Mouse (Mus musculus): Measurements from ENCODE around the gene Pxdc1.
A peak's percentile ranks its signal among the peaks of the same experiment; 100 is the strongest.

Pxdc1 gene

DNA sequence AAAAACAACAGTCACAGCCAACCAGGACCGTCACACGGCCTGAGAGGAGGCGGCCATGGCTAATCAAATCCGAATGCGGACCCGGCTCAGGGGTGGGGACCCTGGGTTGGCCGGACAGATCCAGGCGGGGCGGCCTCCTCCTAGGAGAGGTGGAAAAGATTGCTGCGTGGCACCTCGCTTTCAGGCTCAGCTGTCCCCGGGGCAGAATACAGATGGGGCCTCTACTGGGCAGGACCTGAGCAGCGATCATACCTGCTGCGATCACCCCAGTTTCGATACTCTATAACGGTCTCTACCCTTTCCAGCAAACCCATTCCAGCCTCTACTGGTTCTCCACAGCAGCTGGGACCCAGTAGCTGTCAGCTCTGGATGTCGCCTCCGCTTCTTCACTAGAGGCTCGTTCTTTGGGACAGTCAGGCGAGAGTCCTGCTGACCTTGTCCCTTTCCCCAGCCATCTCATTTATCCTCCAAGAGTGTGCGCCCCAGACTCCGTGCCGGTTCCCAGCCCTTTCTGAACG, 1.8 kb downstream of the Pxdc1 start:
- peak; percentile 36 for DNase-seq (ENCODE audit: low read depth, low spot score)

DNA sequence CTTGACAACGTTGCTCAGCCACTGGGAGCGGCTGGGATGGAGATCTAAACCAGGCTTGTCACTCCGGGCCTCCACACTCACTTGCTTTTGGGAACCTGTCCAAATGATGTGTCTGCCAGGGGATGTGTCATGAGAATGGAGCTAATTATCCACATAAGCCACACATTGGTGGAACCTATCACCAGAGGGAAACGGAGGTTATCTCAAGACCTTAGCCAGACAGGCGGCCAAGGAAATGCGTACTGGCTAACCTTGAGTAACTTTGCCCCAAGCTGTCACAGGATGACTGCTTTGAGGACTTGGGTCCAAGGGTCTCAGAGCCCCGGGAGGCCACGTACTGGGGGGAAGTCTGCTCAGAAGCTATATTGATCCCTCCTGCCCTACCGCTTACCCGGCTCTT, 2.3 kb downstream of the Pxdc1 start:
- DNase-seq (ENCODE audit: low read depth, low spot score): no peak

DNA sequence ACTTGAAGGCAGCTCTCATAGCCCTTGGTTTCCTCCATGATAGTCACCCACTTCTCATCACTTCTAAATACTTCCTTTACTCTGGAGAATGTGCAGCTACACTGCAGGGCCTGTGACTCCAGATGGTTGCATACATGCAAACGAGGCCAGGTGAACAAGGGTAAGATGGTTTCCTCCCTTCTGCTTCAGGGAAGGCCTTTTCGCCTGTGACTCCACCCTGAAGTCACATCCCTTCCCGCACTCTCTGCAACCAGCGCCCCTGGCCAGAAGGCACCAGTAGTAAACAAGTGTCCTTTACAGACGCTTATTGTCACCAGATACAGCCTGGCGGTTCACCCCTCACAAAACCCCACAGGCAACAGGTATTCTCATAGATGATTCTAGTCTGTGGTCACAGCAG, 2.9 kb downstream of the Pxdc1 start:
- DNase-seq (ENCODE audit: low read depth, low spot score): no peak

DNA sequence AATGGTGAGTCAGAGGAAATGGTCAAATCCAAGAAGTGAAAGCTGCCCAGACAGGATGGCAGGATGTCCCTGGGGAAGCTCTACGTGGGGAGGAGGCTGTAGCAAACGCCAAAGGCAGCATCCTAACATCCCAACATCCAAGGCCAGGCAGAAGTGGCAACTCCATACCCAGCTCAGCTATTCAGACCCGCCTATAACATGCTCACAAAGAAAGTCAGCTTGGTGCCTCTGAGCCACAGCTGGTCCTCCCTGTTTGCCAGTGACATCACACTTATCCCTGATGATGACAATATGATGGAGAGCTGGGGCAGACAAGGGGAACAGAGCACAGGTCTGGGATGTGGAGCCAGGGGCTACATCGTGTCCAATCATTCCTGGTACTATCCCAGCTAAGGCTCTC, 5.5 kb downstream of the Pxdc1 start:
- DNase-seq (ENCODE audit: low read depth, low spot score): no peak

DNA sequence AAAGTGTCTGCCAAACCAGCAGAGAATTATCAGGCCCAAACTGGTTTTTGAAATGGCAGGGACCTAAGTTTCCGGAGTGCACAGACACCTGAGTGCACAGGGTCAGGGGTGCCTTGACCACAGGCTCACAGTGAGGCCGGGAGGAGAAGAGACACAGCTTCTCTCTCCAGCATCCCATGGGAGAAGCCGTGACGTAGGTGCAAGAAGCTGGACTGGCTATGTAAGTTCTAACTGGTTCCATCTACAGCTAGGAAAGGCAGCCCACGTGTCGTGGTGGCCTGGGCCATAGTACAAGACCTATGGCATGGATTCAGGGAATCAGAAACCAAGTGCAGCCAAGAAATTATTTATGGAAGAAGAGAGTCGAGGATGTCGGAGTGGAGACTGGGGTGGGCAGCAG, 6.1 kb downstream of the Pxdc1 start:
- DNase-seq (ENCODE audit: low read depth, low spot score): no peak

DNA sequence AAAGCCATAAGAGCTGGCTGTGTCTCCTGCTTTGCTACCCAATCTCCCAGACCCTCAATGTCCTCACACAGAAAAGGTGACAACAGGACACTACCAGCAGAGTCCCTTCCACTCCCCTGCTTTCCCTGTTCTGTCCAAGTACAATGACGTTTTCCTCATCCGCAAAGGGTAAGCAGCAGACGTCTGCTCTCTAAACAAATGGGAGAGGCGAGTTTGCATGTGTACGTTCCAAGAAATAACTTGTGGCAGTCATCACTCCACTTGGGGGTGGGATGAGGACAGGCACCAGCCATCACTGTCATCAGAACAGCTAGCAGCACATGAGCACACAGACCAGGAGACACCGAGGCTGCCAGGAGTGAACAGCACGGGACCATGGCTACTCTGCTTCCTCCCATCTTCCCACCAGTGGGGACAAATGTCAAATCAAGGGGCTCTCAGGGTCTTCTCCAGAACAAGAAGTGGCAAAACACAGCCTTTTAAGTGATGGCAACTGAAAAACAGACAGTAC, 7.0 kb downstream of the Pxdc1 start:
- no peak for DNase-seq (ENCODE audit: low read depth, low spot score)

DNA sequence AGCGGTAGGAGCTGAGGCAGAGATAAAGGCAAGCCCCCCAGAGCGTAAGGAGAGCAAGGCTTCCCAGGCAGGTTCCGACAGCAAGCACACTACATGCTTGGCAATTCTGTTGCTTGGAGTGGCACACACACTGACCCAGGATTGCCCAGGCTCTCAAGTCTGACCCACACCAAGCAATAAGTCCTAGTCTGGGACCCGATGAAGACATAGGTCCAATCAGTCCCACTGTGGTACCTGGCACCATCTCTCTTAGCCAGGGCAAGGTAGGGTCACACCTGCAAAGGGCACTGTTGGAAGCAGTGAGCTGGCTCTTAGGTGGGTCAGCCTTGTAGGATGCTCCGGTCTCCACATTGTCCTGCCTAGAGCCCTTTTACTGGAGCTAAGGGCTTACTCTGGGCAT, 7.8 kb downstream of the Pxdc1 start:
- no peak for DNase-seq (ENCODE audit: low read depth, low spot score)

DNA sequence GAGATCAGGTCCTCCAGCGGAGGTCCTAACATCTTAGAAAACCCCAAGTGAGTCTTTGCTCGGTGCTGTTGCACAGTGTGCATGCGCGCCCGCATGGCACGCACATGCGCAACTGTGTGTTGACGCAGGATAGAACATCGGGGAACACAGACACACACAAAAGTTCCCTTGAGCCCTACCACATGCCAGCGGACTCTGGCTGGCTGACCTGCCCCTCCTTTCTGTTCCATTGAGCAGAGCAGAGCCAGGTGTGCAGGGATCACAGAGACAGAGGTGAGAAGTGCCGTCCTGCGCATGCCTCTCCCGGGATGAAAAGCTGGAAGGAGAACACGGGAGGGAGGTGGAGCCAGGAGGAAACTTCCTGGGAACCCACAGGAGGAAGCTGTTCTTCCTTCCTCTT, 8.9 kb downstream of the Pxdc1 start:
- peak; percentile 56 for DNase-seq (ENCODE audit: low read depth, low spot score)

DNA sequence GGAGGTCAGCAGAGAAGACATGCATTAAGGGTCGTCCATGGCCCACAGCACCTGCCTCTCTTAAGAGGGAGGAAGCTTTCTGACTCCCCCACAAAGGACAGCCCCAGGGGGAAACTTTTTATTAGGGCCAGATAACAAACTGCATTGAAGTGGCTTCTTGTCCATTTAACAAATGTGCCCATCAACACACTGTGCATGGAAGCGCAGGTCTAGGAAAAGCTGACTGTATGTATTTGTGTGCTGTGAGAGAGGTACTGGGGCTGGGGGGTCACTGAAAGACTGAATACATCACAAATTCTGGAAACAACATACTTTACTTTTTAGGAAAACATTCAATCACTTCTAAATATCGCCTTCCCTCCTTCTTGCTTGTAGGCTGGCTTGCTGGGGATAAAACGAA, 9.4 kb downstream of the Pxdc1 start:
- no peak for DNase-seq (ENCODE audit: low read depth, low spot score)

DNA sequence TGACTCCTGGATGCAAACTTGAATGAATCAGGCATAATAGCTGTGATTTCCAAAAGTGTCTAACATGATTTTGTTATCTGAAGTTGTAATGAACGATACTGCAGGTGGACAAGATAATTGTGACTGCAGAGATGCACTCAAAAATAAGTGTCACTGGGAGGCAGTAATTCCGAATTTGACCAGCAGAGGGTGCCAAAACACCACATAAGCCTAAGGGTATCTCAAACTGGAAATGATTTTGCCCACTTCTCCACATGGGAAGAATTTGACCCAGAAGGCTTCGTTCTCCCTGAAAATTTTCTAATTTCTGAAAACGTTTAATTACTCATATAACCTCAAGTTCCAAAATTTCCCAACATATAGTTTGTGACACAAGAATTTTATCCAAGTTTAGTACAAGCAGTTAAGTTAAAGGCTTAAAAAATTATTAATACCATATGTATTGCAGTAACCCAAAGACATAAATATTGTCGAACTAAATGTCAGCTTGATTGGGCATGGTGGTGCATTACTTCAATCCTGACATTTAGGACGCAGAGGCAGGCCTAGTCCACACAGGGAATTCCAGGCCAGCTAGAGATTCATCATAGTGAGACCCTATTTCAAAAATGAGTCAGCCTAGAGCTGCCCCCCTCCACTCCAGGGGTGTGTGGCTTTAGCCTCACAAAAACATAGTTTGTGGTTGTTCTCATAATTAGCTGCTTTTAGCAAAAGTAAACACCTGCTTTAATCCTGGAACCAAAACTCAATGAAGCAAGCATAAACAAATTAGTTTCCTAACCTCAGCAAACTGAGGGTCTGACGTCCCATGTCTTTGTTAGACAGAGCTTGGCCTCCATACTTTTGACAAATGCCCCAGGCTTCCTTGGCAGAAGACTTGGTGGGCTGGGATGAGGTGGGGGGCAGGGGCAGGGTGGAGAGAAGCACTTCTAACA, 10.1 kb downstream of the Pxdc1 start:
- DNase-seq (ENCODE audit: low read depth, low spot score): peak; percentile 69

DNA sequence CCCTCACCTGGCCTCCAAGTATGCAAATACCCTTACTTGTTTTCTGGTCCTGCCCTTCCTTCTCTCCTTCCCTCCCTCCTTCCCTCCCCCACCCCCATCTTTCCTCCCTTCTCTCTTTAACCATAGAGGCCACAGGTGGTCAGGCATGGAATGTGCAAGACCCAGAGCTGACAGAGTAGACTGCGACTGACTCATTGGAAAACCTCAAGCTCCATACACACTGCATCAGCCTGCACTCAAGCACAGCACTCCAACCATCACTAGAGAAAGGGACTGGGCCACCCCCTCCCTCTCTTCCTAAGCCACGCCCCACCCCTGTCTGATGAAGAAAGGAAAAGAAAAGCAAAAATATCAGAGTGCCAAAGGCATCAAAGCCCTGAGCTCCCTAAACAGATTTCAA, 12.2 kb downstream of the Pxdc1 start:
- DNase-seq (ENCODE audit: low read depth, low spot score): no peak

DNA sequence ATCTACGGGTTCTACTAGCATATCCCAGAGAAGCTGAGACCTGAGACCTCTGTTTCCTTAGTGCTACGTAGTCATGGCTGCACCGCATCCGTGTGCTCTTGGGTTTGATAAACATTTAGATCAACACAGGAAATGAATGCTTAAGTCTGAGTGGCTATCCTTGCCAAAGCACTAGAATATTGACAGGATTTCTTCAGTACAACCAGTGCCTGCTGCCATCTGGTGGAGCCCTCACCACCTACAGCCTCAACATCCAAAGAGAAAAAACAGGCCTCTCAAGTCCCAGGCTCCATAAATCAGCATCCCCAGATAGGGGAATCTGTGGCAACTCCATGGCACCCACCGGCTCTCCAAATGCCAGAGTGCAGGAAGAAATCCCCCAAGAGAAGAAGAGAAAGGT, 17.3 kb downstream of the Pxdc1 start:
- peak; percentile 59 for DNase-seq (ENCODE audit: low read depth, low spot score)

DNA sequence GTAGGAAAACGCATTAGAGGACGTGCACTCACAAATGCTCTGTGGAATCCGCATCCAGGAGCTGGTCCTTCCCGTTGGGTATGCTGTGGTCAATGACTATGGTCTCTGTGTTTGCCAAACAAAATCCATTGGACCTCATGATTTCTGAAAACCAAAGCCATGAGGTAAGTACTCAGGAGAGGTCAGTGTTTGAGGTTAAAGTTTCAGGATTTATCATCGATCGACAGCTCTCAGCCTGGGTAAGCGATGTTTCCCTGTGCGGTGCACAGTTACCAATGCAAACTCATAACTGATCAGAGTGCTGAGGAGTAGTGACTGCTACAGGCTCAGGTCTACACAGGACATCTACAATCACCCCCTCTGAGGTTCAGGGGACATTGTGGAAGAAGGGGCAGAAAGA, 23.0 kb downstream of the Pxdc1 start:
- no peak for DNase-seq (ENCODE audit: low read depth, low spot score)

DNA sequence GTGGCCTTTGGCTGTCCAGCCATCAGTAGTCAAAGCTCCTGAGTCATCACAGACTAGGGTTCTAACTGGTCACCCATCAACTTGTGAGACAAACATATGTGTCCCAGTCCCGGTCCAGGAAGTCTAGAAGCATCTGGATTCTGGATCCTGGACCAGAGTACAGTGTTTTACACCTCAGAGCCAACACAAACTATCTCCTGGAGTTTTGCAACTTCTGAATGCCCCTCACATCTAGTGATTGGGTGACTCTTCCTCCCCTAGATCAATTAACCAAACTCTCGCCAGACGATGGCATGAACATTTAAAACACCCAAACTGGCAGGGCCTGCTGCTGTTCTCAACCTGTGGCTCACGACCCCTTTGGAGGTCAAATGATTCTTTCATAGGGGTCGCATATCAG, 23.5 kb downstream of the Pxdc1 start:
- DNase-seq (ENCODE audit: low read depth, low spot score): no peak

DNA sequence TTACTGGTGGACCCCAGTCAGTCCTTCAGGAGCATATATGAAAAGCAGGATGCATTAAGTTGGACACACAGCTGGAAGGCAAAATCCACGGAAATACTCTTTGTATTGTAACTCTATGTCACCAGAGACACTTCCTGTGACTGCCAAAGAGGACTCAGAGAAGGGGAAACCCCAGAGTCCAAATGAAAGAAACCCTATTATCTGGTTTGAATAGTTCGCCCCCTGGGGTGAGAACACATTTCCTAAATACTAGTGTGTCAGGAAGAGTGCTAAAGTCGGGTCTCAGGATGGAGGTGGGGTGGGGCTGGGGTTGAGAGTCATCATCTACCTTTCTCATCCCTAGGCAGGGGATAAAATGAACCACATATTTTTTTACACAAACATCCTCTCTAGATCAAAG, 25.8 kb downstream of the Pxdc1 start:
- DNase-seq (ENCODE audit: low read depth, low spot score): peak; percentile 95

DNA sequence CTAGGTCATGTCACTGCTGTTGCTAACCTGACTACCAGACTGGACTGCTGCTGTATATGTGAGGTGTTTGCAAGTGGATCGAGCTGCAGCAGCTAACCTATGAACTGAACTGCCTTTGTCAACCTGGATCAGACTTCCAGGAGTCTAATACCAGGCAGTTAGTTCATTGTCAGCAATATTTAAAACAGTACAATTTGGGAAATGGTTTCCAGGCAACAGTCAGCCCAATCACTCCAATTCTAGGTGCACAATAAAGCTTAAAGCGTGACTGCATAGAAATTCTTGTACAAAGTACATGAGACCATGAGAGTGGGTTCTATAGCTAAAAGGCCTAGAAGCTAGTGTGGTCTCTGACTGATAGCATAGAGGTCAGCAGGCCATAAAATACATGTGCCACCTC, 28.9 kb downstream of the Pxdc1 start:
- DNase-seq (ENCODE audit: low read depth, low spot score): no peak

DNA sequence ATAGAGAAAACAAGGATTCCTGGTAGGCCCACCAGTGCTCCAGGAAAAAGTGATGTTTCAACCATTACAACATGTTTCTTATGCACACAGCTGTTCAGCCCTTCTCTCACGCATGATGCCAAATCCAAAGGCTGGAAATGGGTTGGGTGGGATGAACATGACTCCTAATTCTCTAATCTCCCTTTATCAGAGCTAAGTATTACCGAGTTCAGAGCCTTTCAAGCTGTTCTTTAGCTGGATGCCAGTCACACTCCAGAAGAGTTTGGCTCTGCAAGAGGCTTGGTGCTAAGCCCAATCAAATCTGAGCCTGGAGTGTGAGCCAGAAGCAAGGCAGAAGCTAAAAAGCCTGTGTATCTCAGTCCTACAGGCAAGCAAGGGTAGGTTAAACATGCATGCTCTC, 40.9 kb downstream of the Pxdc1 start:
- no peak for DNase-seq (ENCODE audit: low read depth, low spot score)

DNA sequence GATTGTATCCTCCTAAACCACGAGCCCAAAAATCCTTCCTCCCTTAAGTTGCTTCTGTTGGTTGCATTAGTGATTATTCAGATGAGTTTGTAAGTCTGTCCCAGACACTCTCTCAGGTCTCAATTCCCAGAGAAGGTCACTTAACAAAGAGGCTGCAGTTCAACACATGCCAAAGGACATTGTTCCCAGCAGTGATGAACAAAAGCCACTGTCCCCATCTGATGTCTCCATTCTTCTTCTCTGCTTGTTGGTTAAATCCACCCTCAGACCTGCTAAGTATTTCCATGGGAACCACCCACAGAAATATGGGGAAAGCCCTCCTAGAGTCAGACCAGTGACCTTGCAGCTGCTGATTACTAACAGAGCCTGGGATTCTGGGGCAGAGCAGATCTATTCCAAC, 43.6 kb downstream of the Pxdc1 start:
- peak; percentile 74 for DNase-seq (ENCODE audit: low read depth, low spot score)

DNA sequence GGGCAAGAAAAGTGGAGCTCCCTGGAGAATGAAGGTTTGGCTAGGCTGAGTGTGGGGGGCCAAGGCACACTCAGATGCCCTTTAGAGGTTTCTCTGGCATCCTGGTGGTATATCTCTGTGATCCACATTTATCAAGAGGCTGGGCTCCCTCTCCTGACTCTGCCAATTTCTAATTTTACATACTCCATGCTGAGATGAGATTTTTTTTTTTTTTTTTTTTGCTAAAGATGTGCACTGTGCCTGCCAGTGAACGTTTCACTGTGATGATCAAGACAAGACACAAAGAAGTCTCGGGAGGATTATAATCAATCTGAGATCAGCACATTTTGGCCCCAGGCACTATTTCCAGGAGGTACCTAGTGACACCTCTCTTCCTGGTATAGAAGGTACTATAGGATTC, 46.2 kb downstream of the Pxdc1 start:
- DNase-seq (ENCODE audit: low read depth, low spot score): no peak

DNA sequence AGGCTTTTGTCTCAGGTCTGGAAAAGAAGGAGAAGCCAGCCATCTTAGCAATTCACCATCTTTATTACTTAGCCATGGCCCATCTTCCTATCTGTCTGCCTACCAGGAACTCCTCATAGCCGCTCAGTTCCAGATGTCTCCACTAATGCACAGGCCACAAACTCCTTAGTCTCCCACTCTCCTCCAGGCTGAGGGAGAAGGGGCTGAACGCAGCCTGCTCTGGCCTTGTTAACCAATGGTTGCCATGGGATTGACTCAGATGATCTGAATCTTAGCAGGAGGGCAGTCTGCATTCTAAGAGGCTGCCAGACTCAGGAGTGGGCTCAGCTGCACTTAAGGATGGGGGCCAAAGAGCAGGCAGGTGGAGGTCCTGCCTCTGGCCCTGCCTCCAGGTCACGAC, 47.4 kb downstream of the Pxdc1 start:
- DNase-seq (ENCODE audit: low read depth, low spot score): peak; percentile 63

DNA sequence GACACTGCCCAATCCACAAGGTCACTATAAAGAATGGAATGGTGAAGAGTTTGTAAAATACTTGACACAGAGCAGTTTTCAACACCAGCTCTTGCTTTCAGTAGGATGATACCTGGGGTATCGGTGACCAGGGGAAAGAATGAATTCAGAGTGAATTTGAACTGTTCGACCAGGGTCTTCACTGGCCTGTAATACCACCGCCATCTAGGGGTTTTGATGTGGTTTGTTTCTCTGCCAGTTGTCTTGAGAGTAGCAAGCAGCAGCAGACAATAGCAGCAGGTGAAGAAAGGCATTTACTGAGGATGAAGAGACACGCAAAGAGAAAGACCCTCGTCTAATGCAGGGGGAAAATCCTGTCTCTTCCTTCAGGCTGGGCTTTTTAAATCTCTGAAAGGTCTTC, 48.1 kb downstream of the Pxdc1 start:
- DNase-seq (ENCODE audit: low read depth, low spot score): no peak

DNA sequence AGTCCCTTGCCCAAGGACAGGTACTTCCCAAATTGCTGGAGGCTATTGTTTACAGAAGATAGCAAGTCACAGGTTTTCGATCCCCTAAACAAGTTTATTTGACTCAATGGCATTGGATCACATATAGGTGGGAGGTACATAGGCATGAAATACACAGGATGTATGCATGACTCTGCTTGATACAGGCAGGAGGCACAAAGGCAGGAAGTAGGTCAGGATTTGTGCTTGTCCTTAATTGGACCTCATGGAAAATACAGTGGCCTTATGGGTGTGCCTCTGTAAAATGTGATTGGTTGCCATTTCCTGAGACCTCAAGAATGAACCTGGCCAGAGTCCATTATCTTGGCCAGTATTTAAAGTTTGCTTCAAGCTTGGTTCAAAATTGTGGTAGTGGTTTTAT, 48.9 kb downstream of the Pxdc1 start:
- DNase-seq (ENCODE audit: low read depth, low spot score): no peak

DNA sequence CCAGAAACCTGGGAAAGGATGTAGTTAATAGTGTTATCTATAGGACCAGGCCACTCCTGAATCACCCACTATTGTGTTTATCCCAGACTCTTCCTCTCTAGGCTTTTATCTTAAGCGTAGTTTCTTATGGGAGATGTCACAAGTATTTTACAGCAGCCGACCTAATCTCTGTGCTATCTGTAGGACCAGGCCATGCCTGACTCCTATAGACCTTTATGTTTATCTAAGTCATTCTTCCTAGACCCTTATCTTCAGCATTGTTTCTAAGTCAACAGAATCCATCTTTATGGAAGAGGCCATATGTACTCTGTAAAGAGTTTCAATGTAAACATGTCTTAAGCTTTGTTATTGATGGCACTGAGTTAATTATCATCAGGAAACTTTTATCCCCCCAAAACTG, 50.5 kb downstream of the Pxdc1 start:
- DNase-seq (ENCODE audit: low read depth, low spot score): no peak

Data from R1 (cell line).